Mouse (Mus musculus) erythroblast, embryonic 14.5 days (primary cell): ENCODE results near the gene Fgb.

Experiments
- GATA1 ChIP-seq: IDR thresholded peaks from 2 replicates; pipeline ENCODE4 v1.6.1; 2012; ENCODE audit warnings: low read length, inconsistent platforms, mixed read lengths
- TAL1 ChIP-seq: IDR thresholded peaks from 3 replicates; pipeline ENCODE4 v1.6.1; 2012; ENCODE audit warnings: low read length, inconsistent platforms, mixed read lengths

DNA sequence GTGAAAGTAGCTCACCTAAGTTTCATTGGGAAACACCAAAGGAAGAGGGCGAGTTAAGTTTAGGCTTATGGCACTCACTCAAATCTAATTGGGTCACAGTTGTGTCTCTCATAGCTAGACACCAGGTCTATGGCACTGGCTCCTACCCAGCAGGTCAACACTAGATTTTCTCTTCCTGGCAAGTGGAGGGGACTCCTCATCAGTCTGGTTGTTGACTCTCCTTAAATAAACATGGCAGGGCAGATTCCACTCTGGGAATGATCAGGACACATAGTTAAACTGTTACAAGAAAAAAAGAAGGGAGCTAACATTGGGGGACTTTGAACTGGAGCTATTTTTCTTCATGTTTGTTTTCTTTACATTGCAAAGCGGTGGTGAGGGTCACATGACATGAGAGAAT, 29.3 kb downstream of the Fgb start:
- TF ChIP-seq GATA1 (no peak), TAL1 (no peak)
